Mouse (Mus musculus): Measurements from ENCODE around the gene Olfr1369-ps1. TPM values are rescaled to one million over a fixed set of nuclear protein-coding genes. Genes with fewer than 3 reads are reported as not detected.
"Not testable (repeated sequence)": the region's sequence is repeated elsewhere in the genome, so short reads cannot be mapped to it uniquely, and the experiment has no call there.

Gene Olfr1369-ps1
- not detected in 2 replicates for total RNA-seq (2021)
- long read RNA-seq, experiment 1, partial matches to known transcripts: 0 of 1 reads
- long read RNA-seq, experiment 1, other reads (novel, unspliced or antisense): 1 of 1 reads
- long read RNA-seq, experiment 2: 0 reads

DNA sequence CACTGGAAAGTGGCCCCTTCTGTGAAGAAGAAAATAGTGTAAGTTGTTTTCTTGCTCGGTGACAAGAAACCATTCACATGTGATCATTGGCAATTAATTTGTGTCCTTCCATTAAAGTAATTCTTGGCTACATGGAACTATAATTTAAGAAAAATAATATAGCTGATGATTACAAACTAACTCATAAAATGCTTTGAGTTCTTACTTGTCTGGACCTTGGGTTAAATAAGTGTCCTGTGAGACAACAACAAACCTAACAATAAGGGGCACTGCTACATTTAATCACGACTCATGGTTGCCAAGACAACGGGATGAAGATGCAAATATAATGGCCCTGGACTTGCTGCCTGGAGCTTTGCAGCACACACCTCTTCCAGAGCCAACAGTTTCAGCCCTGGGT, at the start of gene Olfr1369-ps1:
Gene Olfr1369-ps1 (plus strand): TSS at position 301 of the 400 bp plus-strand sequence.
- DNase-seq: not testable (repeated sequence)

DNA sequence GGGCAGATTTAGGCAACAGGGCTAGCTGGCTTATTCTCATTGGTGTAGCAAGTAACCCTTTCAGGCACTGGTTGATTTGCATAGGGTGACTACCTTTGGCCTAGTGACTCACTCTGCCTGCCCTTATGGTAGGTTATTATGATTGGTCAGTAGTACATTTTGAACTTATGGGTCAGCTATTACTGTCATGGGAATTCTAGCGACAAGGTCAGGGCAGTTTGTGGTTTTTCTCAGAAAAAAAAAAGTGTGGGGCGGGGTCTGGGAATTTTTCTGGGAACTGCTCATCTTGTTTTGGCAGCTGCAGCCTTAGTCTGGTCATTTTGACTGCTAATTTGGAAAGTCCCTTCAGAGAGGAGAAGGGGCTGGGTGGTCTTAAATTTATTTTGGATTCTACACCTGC, 45.3 kb upstream of the Olfr1369-ps1 start:
- DNase-seq: no peak

DNA sequence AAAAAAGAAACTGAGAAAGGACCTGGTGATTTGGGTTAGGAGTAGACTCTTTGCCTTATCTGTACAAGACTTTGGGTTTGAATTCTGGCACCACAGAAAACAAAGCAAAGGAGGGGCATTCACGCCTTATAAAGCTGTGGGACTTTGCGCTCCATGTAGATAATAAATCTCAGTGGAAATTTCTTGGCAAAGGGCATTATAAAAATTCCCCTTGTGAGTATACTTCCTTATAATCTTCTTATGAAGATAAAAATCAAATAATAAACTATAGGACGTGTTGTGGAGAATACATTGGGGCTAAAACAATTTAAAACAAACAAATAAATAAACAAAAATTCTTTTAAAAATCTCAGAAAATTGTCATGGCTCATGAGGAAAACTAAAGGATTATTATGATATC, 36.4 kb upstream of the Olfr1369-ps1 start, which contains the start of gene Olfr1370:
Gene Olfr1370 (minus strand): TSS at position 101 of the 400 bp plus-strand sequence.
- no peak for DNase-seq

DNA sequence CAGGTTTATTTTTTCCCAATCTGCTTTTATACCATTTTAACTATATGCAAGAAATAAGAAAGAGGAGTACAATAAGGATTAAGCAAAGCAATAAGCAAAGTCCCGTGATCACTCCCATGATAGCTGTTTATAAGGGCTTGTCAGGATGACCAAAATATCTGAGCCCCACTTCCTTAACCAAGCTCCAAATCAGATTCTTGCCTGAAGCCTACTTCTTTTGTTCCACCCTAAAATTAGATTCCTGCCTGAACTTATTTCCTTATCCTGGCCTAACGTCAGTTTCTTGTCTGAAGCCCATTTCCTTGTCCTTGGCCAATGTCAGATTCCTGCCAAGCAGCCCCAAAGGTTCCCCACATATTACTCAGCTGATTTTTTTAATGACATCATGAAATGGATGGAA, 28.6 kb upstream of the Olfr1369-ps1 start:
- DNase-seq: no peak

DNA sequence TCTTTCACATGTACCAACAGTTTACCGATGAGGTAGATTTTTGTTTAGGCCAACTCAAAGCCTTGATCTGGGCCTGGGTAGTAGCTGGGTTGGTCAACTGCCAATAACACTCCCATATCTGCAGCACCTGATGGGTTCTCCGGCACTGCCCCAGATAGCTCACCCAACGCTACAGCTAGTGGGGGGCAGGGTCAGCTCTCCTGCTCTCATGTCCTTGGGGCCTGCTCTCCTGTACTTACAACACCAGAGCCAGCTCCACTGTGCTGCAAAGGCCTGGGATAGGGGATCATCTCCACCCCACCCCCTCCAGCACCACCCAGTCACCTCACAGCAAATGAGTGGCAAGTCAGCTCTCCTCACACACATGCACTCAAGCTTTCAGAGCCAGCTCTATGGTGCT, 1.5 kb upstream of the Olfr1369-ps1 start:
- no peak for DNase-seq

DNA sequence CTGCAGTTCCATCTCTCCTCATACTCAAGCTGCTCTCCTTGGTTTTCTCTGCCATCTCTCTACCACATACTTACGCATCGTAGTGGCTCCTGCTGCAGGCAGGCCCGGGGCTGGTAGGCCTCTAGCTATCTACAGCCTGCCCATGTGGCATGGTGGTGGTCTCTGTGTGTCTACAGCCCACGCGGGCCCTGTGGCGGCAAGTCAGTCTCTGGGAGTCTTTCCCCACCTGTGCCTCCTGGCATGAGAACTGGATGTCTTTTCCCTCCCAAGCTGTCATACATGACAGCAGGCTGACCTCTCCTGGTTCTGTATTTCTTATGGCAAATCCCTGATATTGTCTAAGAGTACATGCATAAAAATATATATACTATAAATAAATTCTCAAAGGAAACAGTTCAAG, 842 bp upstream of the Olfr1369-ps1 start:
- no peak for DNase-seq

DNA sequence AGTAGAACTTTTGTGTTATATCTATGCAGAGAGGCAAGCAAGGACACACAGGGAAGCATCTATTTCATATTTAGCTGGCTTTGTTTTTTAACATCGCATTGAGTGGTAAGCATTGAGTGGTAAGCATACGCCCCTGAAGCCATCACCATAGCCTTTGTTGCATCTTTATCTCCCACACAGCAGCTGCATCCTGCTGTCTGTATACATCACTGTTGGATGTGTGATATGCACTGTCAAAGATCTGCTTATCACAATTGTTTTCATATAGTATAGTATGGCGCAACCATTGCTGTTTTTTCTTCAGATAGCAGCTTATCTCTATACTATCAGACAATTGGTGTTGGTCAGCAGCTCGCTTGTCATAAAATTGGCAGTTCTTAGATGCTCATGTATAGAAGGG, 2.8 kb downstream of the Olfr1369-ps1 start:
- DNase-seq: no peak

DNA sequence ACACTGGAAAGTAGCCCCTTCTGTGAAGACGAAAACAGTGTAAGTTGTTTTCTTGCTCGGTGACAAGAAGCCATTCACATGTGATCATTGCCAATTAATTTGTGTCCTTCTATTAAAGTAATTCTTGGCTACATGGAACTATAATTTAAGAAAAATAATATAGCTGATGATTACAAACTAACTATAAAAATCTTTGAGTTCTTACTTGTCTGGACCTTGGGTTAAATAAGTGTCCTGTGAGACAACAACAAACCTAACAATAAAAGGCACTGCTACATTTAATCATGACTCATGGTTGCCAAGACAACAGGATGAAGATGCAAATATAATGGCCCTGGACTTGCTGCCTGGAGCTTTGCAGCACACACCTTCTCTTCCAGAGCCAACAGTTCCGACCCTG, 18.1 kb downstream of the Olfr1369-ps1 start, which contains the start of gene Olfr263:
Gene Olfr263 (plus strand): TSS at position 301 of the 400 bp plus-strand sequence.
- not testable (repeated sequence) for DNase-seq

DNA sequence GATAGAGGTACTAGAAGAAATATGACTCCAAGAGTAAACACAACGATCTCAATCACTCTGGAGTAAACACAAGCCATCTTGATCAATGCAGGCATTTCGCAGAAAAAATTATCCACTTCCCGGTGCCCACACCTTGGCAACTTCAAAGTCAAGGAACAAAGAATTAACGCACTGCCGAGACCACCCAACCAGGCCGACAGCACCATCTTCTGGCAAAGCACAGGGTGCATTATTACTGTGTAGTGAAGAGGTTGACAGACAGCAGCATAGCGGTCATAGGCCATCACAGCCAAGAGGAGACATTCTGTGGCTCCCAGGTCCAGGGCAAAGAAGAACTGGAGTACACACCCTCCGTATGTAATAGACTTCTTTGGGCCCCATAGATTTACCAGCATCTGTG, 31.1 kb downstream of the Olfr1369-ps1 start:
- DNase-seq: peak; percentile 22

DNA sequence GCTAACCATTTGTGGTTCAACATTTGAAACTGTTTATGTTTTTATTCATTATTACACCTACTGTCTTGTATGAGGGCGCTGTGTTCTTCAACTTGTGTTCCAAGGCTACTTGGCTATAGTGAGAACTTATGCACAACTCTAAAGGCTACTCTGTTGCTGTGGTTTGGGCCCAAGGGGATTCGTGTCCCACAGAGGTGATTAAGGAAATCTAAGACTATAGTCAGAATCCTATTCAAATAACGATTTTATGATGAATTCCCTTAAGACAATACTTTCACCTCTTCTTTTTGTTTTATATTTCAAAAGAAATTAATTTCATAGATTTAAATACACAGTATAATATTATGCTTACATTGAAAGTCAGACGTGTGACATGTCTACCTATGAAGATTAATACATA, 34.5 kb downstream of the Olfr1369-ps1 start, which contains the start of gene Olfr1368:
Gene Olfr1368 (minus strand): TSS at position 101 of the 400 bp plus-strand sequence.
- no peak for DNase-seq

DNA sequence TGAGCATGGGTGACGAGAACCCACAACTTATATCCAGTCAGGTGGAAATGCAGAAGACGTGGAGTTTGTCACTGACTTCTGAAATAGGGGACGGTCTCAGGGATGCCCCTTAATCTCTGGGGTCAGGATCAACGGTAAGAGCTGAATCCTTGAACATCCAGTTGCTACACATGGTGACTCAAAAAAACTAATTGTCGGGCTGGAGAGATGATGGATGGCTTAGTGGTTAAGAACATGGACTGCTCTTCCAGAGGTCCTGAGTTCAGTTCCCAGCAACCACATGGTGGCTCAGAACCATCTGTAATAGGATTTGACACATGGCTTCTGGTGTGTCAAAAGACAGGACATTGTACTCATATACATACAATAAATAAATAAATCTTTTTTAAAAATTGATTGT, 44.6 kb downstream of the Olfr1369-ps1 start:
- no peak for DNase-seq

DNA sequence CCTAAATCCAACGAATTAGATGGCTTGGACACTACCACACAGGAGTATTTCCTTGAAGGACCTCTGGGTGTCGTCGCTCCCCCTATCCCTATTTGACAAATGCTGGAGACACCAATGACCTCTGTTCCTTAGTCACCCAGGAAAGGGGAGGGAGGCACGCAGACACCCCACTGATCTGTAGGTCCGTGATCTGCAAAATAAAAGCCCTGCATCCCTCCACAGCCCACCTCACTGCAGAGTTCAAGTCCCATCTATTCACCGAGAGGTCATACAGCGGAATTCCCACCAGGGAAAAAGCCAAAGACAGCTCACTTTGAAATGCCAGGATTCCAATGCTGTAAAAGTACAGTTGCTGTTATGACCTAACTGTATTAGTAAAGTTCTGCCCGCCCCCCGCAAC, 46.8 kb downstream of the Olfr1369-ps1 start:
- DNase-seq: no peak

DNA sequence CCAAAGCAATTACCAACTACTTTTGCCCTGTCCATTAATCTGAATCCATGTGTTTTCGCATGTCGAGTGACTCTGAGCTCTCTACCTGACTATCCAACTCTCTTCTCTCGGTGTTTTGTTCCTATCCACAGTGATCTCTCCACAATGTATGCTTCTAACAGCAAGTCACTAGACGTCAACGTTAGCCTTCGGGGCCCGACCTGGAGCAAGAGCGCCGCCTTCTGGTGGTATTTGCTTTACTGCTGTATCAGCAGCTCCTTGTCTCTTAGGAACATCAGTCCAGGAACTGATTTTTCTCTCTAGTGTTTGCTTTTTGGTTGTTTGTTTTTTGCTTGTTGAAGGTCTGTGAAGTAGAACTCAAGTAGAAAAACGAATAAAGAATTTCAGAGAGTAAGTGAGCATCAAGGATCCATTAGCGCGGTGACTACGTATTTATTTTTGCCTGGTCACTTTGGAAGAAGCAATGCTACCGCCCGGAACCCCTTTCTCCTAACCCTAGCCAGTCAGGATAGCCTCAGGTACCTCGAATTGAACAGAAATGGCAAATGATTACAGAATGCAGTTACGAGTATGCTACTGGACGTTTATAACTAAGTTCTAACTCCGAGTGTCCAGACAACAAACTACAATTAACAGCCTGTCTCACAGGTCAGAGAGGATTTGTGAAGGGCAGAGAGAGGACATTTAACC, 47.6 kb downstream of the Olfr1369-ps1 start:
- peak; percentile 92 for DNase-seq

DNA sequence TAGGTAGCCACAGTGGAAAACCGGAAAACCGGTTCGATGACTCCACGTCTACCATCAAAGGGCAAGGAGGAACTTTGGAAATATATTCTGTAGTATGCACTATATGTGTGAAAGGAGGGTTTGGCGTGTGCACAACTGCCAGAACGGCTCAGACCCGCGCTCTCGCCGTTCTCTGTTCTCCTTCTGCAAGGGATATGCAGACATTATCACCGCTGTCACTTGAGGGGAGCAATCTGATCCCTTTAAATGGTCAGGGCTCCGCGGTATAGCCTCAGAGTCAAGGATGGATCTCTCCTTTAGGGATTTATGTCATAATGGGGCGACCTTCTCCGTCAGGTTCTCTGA, 48.2 kb downstream of the Olfr1369-ps1 start:
- DNase-seq: peak; percentile 11

DNA sequence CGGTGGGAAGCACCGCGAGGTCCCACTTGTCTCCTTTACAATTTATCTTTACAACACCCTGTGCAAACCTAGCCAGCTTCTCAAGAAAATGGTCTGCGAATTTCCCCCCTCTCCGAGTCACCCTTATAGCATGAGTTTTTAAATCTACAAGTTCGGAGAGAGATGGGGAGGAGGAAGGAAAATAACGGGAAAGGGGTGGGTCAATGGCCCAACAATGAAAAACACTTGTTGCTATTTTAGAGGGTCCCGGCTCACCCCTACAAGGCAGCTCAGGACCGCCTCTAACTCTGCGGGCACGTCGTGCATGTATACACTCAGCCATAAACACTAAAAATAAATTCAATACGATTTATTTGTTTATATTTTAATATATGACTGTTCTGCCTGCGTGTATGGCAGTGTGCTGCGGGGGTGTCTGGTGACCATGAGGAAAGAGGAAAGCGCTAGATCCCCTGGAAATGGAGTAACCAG, 48.8 kb downstream of the Olfr1369-ps1 start:
- DNase-seq: no peak

DNA sequence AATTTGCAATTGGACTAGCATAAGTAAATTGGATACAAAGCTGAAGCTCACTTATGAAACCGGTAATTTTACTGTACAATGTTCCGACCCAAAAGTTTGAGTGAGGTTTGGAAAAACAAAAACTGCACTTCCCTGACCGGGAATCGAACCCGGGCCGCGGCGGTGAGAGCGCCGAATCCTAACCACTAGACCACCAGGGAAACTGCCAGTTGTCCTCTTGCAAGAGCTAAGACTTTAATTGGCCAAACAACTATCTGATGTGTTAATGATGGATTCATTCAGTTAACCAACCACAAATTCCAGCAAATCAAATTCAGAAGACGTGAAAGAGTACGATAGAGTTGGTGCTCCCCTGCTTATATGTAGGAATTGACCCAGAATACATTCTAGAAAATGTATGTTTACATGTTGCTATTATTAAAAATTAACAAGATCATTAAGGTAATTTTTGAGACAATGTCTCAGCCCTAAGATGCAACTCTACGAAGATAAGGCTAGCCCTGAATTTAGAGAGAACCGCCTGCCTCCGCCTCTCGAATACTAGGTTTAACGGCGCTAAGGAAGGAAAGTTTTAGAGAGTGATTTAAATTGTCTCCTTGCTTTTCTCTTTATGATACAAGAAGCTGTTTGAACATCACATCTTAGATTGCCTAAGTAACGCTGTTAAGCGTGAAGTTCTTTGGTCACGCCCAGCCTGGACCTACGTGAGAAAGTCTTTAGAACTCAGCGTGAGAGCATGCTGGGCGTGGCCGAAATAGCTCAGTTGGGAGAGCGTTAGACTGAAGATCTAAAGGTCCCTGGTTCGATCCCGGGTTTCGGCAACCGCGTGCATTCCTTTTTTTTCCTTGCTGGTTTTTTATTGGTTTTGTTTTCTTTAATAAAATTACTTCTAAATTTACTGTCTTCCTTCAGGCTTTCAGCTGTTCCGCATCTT, 49.6 kb downstream of the Olfr1369-ps1 start:
- DNase-seq: peak; percentile 94

DNA sequence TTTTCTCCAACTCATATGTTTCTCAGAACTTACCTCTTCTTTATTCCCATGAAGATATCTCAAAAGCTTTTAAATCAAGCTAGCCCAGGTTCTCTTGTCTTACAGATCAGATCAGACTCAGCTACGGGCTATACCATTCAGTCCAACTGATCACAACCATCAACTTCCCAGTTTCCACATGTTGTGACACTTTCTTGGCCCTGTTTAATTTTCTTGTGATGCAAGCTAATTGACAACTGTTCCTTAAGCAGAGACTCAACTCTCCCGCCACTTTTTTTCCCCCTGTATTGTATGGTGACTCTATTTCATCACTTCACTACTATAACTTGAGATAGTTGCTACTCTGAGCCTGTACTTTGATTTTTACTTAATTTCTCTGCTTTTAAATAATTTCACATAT, 50.3 kb downstream of the Olfr1369-ps1 start:
- DNase-seq: no peak

DNA sequence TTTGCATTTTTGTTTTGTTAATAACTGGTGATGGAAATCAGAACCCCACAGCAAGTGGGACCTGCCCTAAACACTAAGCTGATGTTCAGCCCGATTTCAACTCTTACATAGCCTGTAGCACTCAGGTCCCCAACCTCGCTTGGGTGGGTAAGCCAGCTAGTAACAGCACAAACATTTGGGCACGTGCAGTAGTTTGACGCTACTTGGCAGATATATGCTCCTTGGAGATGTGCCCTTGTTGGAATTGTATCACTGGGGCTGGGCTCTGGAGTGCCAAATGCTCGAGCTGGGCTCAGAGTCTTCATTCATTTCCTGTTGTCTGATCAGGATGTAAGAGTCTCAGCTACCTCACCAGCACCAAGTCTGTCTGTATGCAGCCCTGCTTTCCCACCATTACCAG, 51.3 kb downstream of the Olfr1369-ps1 start:
- DNase-seq: no peak

DNA sequence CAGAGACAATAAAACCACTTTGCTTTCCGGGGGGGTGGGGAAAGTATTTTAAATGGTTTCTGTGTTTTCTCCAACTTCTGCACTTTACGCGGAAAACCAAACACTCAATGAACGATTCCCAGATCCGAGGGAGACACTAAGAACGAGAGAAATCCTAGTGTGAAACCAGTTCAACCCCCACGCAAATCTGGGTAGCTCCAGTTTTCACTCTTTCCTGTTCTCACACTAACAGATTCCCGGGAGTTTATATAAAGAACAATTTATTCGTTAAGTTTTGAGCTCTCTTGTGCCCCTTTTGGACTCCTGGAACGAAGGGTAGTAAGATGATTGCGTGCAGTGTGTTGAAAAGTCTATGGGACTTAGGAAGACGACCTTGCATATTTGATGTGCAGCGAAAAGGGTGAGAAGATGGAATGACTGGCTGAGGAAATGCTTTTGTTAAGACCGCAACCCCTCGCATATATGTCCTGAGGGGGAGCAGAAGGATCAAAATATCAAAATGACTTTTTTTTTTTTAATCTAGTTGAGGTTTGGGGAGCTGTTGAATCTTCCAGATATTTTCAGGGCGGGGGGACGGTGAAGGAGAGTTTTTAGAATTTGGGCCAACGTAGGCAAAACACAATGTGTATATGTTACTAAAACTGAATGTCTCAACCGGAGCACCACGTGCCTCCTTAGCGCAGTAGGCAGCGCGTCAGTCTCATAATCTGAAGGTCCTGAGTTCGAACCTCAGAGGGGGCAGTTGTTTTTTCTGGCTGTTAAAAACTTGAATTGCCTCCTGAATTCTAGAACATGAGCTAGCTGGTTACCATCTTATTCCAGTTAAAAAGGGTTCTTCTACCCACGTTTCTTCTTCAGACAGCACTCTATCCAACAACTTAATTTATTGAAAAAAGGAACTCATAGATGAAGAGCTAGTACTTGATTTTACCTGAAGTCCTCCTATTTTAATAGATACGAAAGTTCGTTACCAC, 55.9 kb downstream of the Olfr1369-ps1 start:
- peak; percentile 80 for DNase-seq

DNA sequence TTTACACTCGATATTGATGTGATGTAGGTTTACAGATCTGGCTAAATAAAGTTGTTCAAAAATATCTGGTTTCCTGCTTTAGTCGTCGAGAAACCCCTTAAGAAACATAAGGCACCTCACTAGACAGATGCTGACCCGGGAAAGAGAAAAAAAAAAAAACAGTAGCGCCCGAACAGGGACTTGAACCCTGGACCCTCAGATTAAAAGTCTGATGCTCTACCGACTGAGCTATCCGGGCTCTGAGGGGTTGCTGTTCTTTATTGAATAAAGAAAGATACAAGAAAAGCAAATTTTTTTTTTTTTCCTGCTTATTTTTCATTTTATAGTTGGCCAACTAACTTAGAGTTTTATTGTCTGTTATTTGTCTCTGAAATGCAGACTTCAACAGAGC, 56.6 kb downstream of the Olfr1369-ps1 start:
- DNase-seq: peak; percentile 37

DNA sequence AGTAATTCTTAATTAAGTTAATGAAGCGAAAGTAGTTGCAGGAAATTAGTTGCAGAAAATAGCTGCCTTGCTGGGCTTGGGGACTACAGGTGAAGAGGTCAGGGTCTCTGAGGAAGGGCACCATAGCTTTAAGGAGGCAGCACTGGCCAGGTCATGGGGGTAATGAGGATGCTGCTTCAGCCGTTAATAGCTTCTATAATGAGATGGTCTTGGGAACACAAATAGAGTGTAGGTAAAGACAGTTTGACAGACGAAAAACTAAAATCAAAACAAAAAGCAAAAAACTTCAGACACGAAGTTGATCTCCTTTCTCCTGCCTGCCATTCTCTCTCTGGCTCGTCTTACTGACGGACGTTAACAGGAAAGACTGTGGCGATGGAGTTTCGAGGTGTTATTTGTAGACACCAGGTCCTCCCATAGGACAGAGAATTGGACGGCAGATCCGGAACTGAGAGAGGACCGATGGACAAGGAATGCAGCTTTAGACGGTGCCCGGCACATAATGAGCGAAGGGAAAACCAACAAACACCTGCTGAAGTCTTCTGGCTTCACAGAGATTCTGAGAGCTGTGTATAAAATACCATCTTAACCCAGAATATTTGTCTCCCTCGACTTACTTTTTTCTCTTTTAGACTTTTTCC, 57.2 kb downstream of the Olfr1369-ps1 start:
- peak; percentile 41 for DNase-seq
